Mouse (Mus musculus): ENCODE results near the gene Wrap53. TPM values are rescaled to one million over a fixed set of nuclear protein-coding genes. Genes with fewer than 3 reads are reported as not detected.

The Wrap53 gene
- polyA plus RNA-seq, 1 experiment: 18.8 TPM

GRCm38 (mm10) chr11:69606832-69607231 lies 26.8 kb upstream of the Wrap53 start:
- H3K4me3 ChIP-seq (replicated peaks; ENCODE audit: insufficient read depth, low read depth, low read length): no peak overlapping the region
- peaks cover 7% of the 10 kb centered on the region for H3K4me1 ChIP-seq (ENCODE audit: control insufficient read depth, insufficient read depth, low read length)
- WGBS: 84% methylated on average over 2 of the region's 2 CpGs
- H3K27me3 ChIP-seq (ENCODE audit: control insufficient read depth, insufficient read depth, low read length): no peaks in the 10 kb centered on the region
- no peak for TF ChIP-seq CTCF (IDR thresholded peaks at IDR 0.05; ENCODE audit: borderline replicate concordance, insufficient read depth, low read depth, low read length)
- TF ChIP-seq POLR2A (IDR thresholded peaks at IDR 0.05; ENCODE audit: borderline replicate concordance, insufficient read depth, low read length): no peak
- DNase-seq: no peak
- no peak overlapping the region for H3K27ac ChIP-seq (ENCODE audit: insufficient read depth, low read length)

DNA sequence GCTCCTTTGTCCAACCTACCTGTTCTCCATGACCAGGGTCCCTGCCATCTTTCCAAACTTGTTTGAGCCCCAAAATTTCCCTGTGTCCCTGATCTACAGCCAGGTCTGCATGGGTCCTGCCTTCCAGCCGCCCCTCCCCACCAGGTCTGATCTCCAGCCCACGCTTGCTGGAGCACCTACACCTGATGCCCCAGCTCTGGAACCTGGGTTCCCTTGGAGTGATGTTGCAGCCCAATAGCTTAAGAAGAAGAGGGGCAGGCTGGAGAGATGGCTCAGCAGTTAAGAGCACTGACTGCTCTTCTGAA lies 26.4 kb upstream of the Wrap53 start:
- H3K27ac ChIP-seq (ENCODE audit: insufficient read depth, low read length): no peak overlapping the region
- WGBS: 89% methylated on average over 2 of the region's 2 CpGs
- TF ChIP-seq CTCF (IDR thresholded peaks at IDR 0.05; ENCODE audit: borderline replicate concordance, insufficient read depth, low read depth, low read length): no peak
- no peak for TF ChIP-seq POLR2A (IDR thresholded peaks at IDR 0.05; ENCODE audit: borderline replicate concordance, insufficient read depth, low read length)

GRCm38 (mm10) chr11:69605726-69606490 lies 25.9 kb upstream of the Wrap53 start, which contains the start of gene Atp1b2:
Gene Atp1b2, minus strand, starts transcription at chr11:69605942.
- TF ChIP-seq CTCF (IDR thresholded peaks at IDR 0.05; ENCODE audit: borderline replicate concordance, insufficient read depth, low read depth, low read length) (no peak), POLR2A (IDR thresholded peaks at IDR 0.05; ENCODE audit: borderline replicate concordance, insufficient read depth, low read length) (peak; percentile 99)
- WGBS: 2% methylated on average over 32 of the region's 32 CpGs

More for the DNA sequence above, 26.4 kb upstream of the Wrap53 start:
- H3K4me3 ChIP-seq (replicated peaks; ENCODE audit: insufficient read depth, low read depth, low read length): no peak overlapping the region
- H3K4me1 ChIP-seq (ENCODE audit: control insufficient read depth, insufficient read depth, low read length): peaks cover 10% of the 10 kb centered on the region
- H3K27me3 ChIP-seq (ENCODE audit: control insufficient read depth, insufficient read depth, low read length): no peaks in the 10 kb centered on the region
- peak in 1 of 2 experiments; percentile 36 for DNase-seq

DNA sequence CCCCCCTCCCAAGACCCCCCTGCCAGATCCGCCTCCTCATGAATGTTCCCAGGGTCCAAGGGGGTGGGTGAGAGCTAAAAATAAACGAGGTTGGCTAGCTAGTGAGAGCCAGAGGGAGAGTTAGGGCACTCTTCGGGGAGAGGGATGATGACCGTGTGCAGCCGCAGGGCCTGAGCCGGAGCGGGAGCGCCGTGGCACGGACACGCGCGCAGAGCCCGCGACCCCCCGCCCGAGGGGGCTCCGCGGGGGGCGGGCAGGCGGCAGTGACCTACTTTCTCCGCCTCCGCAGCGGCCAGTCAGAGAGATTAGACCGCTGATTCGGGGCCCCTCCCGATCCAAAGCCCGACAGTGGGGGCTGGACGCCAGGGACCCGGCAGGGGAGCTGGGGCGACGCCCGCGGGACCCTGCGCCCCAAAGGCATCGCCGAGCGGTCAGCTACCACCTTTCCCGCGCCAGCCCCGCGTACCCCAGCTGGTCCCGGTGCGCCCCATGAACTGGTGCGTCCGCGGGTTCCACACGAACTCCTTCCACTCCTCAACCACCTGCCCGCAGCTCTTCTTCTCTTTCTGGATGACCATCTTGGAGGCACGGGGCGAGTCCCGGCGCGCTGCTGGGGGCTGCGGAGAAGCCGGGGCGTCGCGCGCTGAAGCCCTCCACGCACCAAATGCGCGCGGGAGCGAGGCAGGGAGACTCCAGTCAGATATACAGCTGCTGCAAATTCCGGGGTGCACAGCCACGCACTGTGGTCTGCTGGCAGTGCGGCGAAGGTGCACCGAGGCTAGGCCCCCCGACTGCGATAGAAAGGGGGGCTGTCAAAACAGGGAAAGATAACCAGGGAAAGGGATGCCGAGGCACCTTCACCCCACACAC lies 25.0 kb upstream of the Wrap53 start:
- TF ChIP-seq POLR2A (IDR thresholded peaks at IDR 0.05; ENCODE audit: borderline replicate concordance, insufficient read depth, low read length): peak; percentile 54; the same call in 1 of the 2 replicates
- no peak for TF ChIP-seq CTCF (IDR thresholded peaks at IDR 0.05; ENCODE audit: borderline replicate concordance, insufficient read depth, low read depth, low read length)
- WGBS: 1% methylated on average over 73 of the region's 73 CpGs

More at GRCm38 (mm10) chr11:69605726-69606490, 25.9 kb upstream of the Wrap53 start, which contains the start of gene Atp1b2:
- peak within 1 kb of the TSS; percentile 97 for H3K27ac ChIP-seq (ENCODE audit: insufficient read depth, low read length)
- peak; percentile 94 to 95 for DNase-seq
- no peaks in the 10 kb centered on the region for H3K27me3 ChIP-seq (ENCODE audit: control insufficient read depth, insufficient read depth, low read length)
- peak within 1 kb of the TSS; percentile 78 for H3K4me3 ChIP-seq (replicated peaks; ENCODE audit: insufficient read depth, low read depth, low read length)
- peaks cover 15% of the 10 kb centered on the region for H3K4me1 ChIP-seq (ENCODE audit: control insufficient read depth, insufficient read depth, low read length)

GRCm38 (mm10) chr11:69604347-69604746 lies 24.3 kb upstream of the Wrap53 start:
- Histone ChIP-seq H3K27ac (ENCODE audit: insufficient read depth, low read length) (peak overlapping the region; percentile 97), H3K4me1 (ENCODE audit: control insufficient read depth, insufficient read depth, low read length) (peaks cover 28% of the 10 kb centered on the region), H3K27me3 (ENCODE audit: control insufficient read depth, insufficient read depth, low read length) (no peaks in the 10 kb centered on the region), H3K4me3 (replicated peaks; ENCODE audit: insufficient read depth, low read depth, low read length) (peak overlapping the region; percentile 78)
- 8% methylated on average over 3 of the region's 3 CpGs for WGBS
- peak; percentile 45 to 57 for DNase-seq
- TF ChIP-seq CTCF (IDR thresholded peaks at IDR 0.05; ENCODE audit: borderline replicate concordance, insufficient read depth, low read depth, low read length): no peak
- TF ChIP-seq POLR2A (IDR thresholded peaks at IDR 0.05; ENCODE audit: borderline replicate concordance, insufficient read depth, low read length): no peak

More for the DNA sequence above, 25.0 kb upstream of the Wrap53 start:
- peak overlapping the region; percentile 97 for H3K27ac ChIP-seq (ENCODE audit: insufficient read depth, low read length)
- peak overlapping the region; percentile 78 for H3K4me3 ChIP-seq (replicated peaks; ENCODE audit: insufficient read depth, low read depth, low read length)
- peak; percentile 90 to 91 for DNase-seq
- H3K27me3 ChIP-seq (ENCODE audit: control insufficient read depth, insufficient read depth, low read length): no peaks in the 10 kb centered on the region
- peaks cover 23% of the 10 kb centered on the region for H3K4me1 ChIP-seq (ENCODE audit: control insufficient read depth, insufficient read depth, low read length)

DNA sequence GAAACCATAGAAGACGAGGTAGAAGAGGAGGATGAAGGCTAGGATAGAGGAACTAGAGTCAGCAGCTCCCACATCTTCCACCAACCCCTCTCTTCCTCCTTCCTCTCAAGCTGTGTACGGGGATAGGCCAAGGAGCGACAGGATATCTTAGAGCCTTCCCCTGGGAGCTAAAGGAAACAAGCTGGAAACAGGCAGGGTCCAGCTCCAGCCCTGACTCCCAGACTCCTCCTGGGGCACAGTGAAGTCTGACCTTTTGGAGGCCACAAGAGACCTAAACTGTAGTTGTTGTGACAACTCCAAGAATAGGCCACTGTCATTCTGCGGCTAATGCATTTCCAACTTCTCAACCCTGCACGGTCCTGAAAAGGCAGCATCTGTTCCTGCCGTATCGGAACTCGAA lies 23.5 kb upstream of the Wrap53 start:
- DNase-seq: no peak
- Histone ChIP-seq H3K27me3 (ENCODE audit: control insufficient read depth, insufficient read depth, low read length) (no peaks in the 10 kb centered on the region), H3K27ac (ENCODE audit: insufficient read depth, low read length) (peak overlapping the region; percentile 97), H3K4me3 (replicated peaks; ENCODE audit: insufficient read depth, low read depth, low read length) (peak overlapping the region; percentile 78), H3K4me1 (ENCODE audit: control insufficient read depth, insufficient read depth, low read length) (peaks cover 28% of the 10 kb centered on the region)
- 5% methylated on average over 8 of the region's 8 CpGs for WGBS
- TF ChIP-seq CTCF (IDR thresholded peaks at IDR 0.05; ENCODE audit: borderline replicate concordance, insufficient read depth, low read depth, low read length) (no peak), POLR2A (IDR thresholded peaks at IDR 0.05; ENCODE audit: borderline replicate concordance, insufficient read depth, low read length) (no peak)

DNA sequence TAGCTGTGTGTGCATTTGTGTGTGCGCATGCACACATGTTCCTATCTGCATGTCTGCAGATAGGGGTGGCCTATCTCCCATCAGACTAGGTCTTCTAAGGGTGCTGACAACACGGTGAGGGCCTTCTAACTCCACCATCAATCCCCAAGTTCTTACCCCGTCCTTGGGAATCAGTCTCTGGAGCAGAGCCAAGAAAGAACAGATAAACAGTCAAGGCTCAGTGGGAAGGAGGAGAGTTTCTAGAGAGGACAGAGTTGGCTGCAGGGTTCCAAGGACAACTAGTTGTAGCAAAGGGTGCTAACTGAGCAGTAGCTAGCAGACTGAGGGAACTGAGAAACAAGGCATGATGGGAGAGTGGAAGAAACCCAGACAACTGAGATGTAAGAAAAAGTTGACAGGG lies 21.7 kb upstream of the Wrap53 start:
- Histone ChIP-seq H3K4me1 (ENCODE audit: control insufficient read depth, insufficient read depth, low read length) (peaks cover 28% of the 10 kb centered on the region), H3K27me3 (ENCODE audit: control insufficient read depth, insufficient read depth, low read length) (no peaks in the 10 kb centered on the region), H3K27ac (ENCODE audit: insufficient read depth, low read length) (peak overlapping the region; percentile 19; the same call in 1 of the 2 replicates), H3K4me3 (replicated peaks; ENCODE audit: insufficient read depth, low read depth, low read length) (no peak overlapping the region)
- 33% methylated on average over 3 of the region's 3 CpGs for WGBS
- no peak for TF ChIP-seq POLR2A (IDR thresholded peaks at IDR 0.05; ENCODE audit: borderline replicate concordance, insufficient read depth, low read length)
- TF ChIP-seq CTCF (IDR thresholded peaks at IDR 0.05; ENCODE audit: borderline replicate concordance, insufficient read depth, low read depth, low read length): no peak
- DNase-seq: no peak
